Mouse (Mus musculus): ENCODE measurements at regions not wholly inside any gene's neighbourhood (a gene's known extent, or its start where the extent isn't known, plus 50 kb on each side); places are given as distances from the start of the nearest gene placed in this dataset.

DNA sequence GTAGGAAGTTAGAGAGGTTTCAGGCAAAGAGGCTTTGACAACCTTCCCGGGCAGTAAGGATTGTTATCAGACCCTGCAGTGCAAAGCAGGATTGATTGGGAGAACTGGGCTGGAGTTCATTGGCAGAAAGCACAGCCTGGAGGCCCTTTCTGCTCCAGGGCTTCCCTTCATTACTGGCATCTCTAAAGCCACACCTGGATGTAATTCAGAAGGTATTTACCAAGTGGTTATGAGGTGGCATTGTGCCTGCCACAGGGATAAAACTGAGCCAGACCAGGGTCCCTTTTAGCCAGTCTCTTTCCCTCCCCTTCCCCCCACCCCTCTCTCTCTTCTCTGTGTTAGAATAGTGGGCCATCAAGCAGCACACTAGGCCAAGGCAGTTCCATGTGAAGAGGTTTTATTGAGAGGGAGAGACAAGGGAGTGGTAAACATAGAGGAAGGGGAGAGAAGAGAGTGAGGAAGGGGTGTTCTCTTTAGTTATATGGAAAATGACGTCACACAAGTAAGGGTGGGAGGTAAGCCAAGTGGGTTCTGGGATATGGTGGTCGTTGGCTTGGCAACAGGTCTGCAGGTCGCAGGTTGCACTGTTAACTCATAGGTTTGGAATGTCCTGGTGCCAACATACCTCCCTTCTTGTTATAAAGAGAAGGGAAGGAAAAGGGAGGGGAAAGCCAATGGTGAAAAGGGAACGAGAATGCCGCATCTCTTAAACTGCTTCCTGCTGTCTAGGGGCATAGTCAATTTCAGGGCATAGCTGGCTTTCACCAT, 99.4 kb downstream of the Tmem17 start:
- ATAC-seq (replicated peaks; ENCODE audit: insufficient number of reproducible peaks, low FRiP score, low TSS enrichment, poor library complexity, severe bottlenecking) = no peak

DNA sequence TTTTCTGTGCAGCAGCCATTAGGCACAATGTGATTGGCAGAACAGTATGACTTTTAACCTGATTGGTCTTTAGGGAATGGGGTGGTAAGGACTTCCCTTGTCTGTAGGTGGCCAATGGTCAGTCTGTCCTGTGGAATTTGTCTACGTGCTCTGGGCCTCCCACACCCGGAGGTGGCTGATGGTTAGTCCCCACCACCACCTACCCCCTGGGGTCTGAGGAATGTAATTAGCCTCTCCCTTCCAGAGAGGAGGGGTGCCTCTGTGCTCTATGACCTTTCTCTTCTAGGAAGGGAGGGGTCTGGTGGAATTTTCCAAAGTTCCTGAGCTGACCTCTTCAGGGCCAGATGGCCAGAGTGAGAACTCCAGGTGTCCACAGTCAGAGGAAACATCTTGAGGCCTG, 101.6 kb downstream of the Tmem17 start:
- no peak for ATAC-seq (replicated peaks; ENCODE audit: insufficient number of reproducible peaks, low FRiP score, low TSS enrichment, poor library complexity, severe bottlenecking)

DNA sequence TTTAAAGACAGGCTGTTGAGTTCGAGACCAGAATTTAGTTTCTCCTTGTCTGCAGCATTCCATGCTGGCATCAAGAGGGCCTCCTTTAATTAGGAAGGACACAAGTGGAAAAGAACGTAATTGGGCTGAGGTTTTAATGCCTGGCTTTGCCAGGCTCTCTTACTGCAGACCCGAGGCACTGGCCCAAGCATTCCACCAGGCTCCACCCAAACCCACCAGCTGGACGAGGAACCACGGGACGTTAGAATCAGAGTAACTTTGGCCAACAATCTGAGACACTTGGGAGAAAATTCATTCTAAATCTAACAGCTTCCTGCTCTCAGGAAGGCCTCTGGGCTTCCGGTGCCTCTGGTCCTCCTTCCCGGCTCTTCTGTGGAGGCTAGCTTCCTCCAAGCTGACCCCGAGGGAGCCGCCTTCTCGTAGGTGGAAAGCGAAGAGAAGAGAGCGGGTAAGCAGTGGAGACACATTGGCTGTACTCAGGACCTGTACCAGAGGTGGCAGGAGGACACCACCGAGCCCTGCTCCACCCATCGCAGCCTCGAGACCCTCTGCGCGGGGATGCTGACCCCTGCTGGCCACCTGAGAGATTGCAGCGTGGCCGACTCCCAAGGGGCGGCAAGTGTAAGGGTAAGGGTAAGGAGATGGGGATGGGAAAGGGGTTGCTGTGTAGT, 105.5 kb downstream of the Tmem17 start:
- peak; percentile 87 for ATAC-seq (replicated peaks; ENCODE audit: insufficient number of reproducible peaks, low FRiP score, low TSS enrichment, poor library complexity, severe bottlenecking)

DNA sequence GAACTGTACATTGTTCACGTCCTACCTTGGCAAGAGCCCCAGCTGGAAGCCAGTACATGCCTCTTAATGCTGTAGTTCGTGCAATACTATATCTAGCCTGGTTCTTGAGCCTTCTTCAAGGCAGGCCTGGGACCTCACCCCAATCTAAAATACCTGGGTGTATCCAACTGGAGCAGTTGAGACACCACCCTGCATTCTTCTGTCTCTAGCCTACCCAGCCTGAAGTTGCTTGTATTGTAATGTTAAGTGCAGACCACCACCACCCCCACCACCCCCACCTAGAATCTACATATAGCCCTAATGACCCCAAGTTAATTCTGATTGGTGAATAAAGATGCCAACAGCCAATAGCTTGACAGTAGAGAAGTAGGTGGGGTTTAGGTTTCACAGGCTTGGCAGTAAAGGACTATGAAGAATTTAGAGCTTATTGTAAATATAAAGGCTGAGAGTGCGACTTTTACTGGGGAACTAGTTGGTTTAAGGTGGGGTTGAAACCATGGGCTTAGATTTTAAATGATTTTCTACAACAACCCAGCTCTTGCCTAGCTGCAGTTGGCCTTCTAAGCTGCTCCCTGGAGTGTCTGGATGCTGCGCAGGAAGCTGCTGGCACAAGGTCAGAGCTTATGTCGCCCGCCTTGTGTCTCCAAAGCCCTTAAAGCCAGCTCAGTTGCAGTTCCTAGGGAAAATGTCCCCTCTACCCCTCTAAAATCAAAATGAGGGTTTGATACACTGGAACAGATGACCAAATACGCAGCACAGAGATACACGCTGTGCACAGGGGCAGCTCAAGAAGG, 109.2 kb downstream of the Tmem17 start:
- ATAC-seq (replicated peaks; ENCODE audit: insufficient number of reproducible peaks, low FRiP score, low TSS enrichment, poor library complexity, severe bottlenecking) = no peak

DNA sequence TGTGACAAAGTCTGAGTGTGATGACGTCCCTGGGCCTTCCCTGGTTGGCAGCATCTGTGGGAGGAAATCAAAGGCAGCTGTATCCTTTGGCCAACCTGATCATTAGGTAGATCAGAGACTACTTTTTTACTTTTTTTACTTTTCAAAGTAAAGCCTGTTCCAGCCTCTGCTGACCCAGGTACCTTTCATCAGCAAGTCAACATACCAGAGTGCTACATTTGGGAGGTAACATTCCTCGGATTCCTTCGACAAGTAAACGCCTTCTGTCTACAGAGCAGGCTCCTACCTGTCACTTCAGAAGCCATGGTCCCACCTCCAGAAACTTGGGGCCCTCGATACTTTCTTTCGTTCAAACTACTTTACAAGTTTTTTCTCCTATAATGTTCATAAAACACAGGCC, 110.0 kb downstream of the Tmem17 start:
- no peak for ATAC-seq (replicated peaks; ENCODE audit: insufficient number of reproducible peaks, low FRiP score, low TSS enrichment, poor library complexity, severe bottlenecking)

DNA sequence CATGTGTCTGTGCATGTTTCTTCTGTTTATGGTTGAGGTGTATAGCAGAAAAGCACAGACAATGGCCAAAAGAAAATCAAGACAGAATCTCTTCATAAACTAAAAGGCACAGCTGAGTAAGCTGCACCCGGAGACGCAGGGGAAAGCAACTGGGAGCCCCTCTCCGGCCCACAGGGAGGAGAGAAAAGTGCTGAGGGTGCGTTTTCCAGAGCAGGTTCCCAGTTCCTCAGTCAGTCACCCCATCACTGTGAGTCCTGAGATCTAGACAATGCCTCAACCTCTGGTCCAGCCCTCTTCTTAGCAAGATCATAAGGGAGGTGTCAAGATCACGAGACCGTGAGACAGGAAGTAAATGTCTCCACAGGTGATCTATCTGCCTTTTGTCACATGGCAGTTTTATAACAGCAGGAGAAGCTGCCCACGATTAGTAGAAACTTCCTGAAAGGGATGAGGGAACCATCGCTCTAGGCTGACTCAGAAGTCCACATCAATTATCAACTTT, 110.7 kb downstream of the Tmem17 start:
- no peak for ATAC-seq (replicated peaks; ENCODE audit: insufficient number of reproducible peaks, low FRiP score, low TSS enrichment, poor library complexity, severe bottlenecking)

DNA sequence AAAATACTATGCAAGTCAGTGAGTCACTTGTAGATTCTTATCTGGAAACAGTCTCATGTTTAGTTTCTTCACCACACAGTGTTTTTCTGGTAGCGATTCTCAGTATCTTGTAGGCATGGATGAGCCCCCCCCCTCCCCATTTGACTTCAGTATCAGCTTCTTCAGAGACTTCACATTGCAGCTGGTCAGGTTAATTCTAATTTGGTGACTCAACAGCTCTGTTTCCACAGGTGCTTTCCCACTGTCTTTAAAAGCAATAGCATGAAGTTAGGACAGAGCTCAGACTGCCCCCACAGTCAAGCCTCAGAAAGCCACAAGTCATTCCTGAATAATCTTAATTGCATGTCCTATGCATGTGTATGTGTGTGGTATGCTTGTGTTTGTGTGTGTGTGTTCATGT, 114.5 kb downstream of the Tmem17 start:
- ATAC-seq (replicated peaks; ENCODE audit: insufficient number of reproducible peaks, low FRiP score, low TSS enrichment, poor library complexity, severe bottlenecking) = no peak

DNA sequence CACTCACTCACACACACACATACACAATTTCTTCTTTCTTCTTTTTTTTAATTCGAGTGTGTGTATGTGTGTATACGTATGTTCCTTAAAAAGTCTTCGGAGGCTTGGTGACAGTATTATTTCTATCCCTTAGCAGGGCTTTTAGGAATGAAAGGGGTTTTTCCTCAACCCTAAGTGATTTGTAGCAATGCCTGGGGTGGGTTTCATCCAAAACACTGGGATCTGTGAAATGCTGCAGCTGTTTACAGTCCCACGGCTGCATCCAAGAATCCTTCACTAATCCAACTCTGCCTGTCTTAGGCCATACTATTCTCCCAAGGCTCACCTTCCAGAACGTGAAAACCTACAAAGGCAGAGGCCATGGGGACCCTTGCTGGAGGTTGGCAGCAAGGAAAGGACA, 116.6 kb downstream of the Tmem17 start:
- no peak for ATAC-seq (replicated peaks; ENCODE audit: insufficient number of reproducible peaks, low FRiP score, low TSS enrichment, poor library complexity, severe bottlenecking)

DNA sequence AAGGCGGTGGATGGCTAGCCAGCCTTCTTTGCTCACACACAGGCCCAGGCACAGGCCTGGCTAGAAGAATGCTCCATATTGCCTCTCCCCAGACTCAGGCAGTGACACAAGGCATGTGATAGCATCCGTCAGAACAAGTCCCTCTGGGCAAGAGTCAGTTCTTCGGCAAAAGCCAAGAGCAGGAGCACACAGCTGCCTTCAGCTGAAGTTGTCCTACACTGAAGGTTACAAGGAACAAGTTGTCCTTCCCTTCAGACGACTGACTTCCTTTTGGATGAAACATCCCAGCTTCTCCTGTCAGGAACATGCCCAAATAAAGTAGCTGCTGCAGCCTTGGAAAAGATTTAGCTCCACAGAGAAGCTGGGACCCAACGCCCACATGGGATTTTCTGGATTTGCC, 117.1 kb downstream of the Tmem17 start:
- no peak for ATAC-seq (replicated peaks; ENCODE audit: insufficient number of reproducible peaks, low FRiP score, low TSS enrichment, poor library complexity, severe bottlenecking)

DNA sequence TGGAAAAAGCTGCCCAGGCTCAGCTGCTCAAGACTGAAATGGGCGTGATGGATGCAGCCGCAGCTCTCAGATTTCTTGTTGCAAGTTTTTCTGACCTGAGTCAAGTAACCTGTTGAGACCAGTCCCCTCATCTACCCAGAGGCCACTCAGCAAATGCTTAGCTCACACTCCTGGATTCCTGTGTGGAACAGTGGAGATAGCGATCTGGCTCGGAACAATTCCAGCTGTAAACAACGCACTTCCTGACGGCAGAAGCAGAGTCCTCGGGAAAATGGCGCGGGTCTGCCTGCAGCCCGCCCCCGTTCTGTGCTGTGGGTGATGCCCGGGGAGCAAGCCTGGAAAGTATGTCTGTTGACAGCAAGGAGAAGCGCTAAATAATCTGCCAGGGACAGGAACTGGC, 117.7 kb downstream of the Tmem17 start:
- no peak for ATAC-seq (replicated peaks; ENCODE audit: insufficient number of reproducible peaks, low FRiP score, low TSS enrichment, poor library complexity, severe bottlenecking)

DNA sequence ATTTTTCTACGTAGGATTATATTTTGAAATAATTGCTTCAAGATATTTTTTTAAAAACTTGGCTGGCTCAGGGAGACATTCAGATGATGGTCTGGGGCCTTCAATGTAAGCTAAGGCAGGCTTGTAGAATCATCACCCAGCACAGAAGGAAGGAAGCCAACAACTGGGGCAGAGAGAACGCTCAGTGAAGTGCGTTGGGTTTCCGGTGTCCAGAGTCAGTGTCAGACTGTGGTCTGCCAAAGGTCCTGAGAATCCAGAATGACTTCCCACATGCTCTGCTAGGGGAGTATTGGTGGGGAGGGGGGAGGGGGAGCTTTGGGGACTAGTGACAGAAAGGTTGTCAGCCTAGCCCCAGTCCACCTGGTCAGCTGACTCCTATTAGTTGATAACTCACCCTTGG, 118.1 kb downstream of the Tmem17 start:
- no peak for ATAC-seq (replicated peaks; ENCODE audit: insufficient number of reproducible peaks, low FRiP score, low TSS enrichment, poor library complexity, severe bottlenecking)

DNA sequence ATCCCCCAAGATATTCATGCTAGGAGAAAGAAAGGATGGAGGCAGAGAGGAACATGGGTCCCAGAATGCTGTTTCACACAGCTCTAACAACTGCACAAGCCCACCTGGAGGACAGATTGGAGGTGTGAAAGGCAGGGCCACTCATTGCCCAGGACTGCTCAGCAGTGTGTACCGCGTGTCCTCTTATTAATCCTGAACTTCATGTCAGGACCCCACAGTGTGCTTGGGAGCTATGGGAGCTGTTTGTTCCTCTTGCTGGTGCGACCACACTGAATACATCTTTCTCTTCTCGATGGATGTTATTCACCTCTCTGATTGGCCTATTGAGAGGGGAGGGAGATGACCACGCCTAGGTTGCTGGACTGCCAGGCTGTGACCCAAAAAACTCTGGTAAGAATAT, 119.1 kb downstream of the Tmem17 start:
- no peak for ATAC-seq (replicated peaks; ENCODE audit: insufficient number of reproducible peaks, low FRiP score, low TSS enrichment, poor library complexity, severe bottlenecking)

DNA sequence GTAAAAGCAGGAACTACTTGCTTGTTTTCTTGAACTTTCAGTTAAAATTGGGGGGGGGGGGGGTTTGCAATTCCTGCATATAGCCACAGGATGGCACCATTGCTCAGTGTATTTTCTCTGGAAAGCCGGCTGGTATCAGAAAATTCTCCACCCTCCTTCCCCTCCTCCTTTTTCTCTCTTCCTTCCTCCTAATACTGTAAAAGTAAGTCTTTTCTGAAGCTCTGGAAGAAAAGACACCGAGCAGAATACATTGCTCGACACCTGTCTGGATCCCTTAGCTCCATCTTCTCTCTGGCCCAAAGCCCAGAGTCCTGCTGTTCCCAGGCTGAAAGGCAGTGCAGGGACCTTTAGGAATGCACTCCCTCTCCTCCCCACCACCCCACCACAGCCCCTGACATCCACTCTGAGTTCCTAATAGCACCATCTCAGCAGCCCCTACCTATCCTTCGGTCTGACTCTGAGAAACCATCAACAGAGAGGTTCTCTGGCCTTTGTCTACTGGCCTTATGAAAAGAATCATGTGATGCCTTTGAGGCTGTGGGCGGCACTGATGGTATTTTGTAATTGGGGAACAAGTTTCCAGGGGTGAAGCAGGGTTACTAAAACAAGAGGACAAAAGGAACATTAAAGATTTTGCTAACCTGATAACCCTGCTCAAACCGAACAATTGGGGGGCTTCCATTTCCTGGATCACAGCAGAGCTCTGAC, 119.9 kb downstream of the Tmem17 start:
- ATAC-seq (replicated peaks; ENCODE audit: insufficient number of reproducible peaks, low FRiP score, low TSS enrichment, poor library complexity, severe bottlenecking) = no peak

DNA sequence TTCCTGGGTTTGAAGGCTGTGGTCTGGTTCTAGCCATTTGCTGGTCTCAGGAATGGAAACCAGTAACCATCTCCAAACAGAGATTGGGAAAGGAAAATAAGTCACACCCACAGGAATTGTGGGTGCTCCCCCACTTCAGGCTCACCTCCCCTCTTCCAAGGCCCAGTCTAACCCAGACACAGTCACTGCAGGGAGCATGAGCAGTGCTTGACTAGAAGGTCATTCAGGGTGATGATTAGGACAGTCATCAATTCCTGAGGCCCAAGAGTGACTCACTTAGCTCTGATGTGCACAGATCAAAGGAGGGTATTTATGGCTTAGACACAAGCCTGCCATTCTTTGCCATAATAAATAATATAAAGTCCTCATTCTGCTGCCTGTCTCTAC, 120.4 kb downstream of the Tmem17 start:
- no peak for ATAC-seq (replicated peaks; ENCODE audit: insufficient number of reproducible peaks, low FRiP score, low TSS enrichment, poor library complexity, severe bottlenecking)

DNA sequence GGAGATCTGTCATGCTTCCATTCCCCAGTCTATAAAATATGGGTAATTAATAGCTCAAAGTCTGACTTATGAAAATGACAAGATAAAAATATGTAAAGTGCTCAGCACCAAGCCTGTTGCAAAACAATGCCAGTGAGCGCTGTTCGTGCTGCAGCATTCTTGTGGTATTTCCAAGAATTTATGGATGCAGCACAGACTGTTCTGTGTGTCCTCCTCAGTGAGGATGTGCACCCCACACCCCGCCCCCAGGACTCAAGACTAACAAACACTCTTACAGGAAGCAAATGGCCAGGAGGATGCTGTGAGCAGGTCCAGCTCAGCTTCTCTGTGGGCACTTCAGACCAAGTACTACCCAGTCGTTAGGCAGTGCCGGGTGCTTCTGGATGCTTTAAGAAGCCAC, 121.1 kb downstream of the Tmem17 start:
- no peak for ATAC-seq (replicated peaks; ENCODE audit: insufficient number of reproducible peaks, low FRiP score, low TSS enrichment, poor library complexity, severe bottlenecking)

DNA sequence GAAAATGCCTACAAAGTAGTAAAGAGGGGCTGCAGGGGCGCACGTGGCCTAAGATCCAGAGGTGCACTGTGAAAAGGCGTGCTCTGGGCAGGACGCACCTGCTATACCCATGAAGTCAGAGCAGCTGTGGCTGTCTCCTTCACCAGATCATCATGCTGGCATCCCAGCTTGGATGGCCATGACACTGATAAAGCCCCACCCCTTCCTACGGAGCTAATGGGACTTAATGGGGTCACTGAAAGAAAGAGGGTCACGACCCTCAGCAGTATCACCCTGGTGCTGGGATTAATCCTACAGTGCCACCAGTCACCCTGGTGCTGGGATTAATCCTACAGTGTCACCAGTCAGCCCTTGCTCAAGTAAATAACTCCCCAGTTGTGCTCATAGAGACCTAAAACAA, 122.1 kb downstream of the Tmem17 start:
- no peak for ATAC-seq (replicated peaks; ENCODE audit: insufficient number of reproducible peaks, low FRiP score, low TSS enrichment, poor library complexity, severe bottlenecking)

DNA sequence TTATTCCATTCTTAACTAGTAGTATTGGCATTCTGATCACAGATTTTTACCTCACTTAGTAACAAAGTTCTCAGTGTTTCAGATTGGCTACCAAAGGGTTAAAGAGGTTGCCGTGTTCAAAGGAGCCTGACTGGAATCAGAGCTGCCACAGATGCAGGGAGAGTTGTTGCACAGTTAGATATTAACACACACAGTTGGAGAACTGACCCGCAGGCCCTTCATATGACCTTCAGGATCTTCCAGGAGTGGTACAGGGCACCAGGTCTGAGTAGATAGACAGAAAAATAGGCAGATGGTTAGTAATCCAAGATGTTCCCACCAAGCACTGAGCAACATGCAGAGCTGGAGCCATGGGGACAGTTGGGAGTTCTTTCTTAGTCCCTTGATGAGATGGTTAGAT, 123.1 kb downstream of the Tmem17 start:
- no peak for ATAC-seq (replicated peaks; ENCODE audit: insufficient number of reproducible peaks, low FRiP score, low TSS enrichment, poor library complexity, severe bottlenecking)

DNA sequence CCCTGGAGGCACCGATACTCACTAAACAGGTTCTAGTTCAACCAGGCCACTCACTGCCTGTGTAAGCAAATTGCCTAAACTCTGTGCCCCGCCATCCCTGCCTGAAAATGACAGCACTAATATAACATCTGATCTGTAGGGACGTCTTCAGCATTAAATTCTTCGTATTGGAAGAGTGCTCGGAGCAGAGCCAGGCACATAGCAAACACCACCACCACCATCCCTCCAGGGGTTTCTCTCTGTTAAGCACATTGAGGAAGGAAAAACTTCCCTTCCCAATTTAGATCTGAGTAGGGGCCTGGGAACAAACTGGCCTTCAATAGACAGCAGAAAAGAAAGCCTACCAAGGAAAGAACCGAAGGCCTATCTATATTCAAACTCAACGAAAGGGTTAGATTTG, 124.4 kb downstream of the Tmem17 start:
- no peak for ATAC-seq (replicated peaks; ENCODE audit: insufficient number of reproducible peaks, low FRiP score, low TSS enrichment, poor library complexity, severe bottlenecking)
